Mouse (Mus musculus): ENCODE results near the gene Olfr824. TPM values are rescaled to one million over a fixed set of nuclear protein-coding genes. Genes with fewer than 3 reads are reported as not detected.
"Not testable (repeated sequence)": the region's sequence is repeated elsewhere in the genome, so short reads cannot be mapped to it uniquely, and the experiment has no call there.

Olfr824 gene
- not detected for total RNA-seq (2021)
- long read RNA-seq, experiment 1: 0 reads
- long read RNA-seq, experiment 2: 0 reads

- not testable (repeated sequence) for DNase-seq (ENCODE audit: low spot score in 2 of 2); H3K27ac ChIP-seq; H3K4me3 ChIP-seq
These were observed at the start of gene Olfr824 for GRCm38 (mm10) chr10:130129900-130130299. Gene Olfr824, minus strand, starts transcription at chr10:130130000.

- no peak within 1 kb of the TSS for H3K4me3 ChIP-seq
- no peak within 1 kb of the TSS for H3K27ac ChIP-seq
- TF ChIP-seq CTCF (conservative IDR thresholded peaks at IDR 0.05): no peak
- DNase-seq (ENCODE audit: low spot score in 2 of 2): no peak
These were observed 36.9 kb upstream of the Olfr824 start, which contains the start of gene Olfr825 for GRCm38 (mm10) chr10:130166666-130167065. Gene Olfr825, minus strand, starts transcription at chr10:130166766.

- TF ChIP-seq CTCF (conservative IDR thresholded peaks at IDR 0.05): no peak
- Histone ChIP-seq H3K27ac (no peak overlapping the region), H3K4me3 (no peak overlapping the region)
- no peak for DNase-seq (ENCODE audit: low spot score in 2 of 2)
These were observed 35.4 kb upstream of the Olfr824 start for GRCm38 (mm10) chr10:130165196-130165595.

GRCm38 (mm10) chr10:130144121-130144520 is 14.3 kb upstream of the Olfr824 start:
- Histone ChIP-seq H3K27ac (no peak overlapping the region), H3K4me3 (no peak overlapping the region)
- no peak for DNase-seq (ENCODE audit: low spot score in 2 of 2)
- no peak for TF ChIP-seq CTCF (conservative IDR thresholded peaks at IDR 0.05)

- DNase-seq (ENCODE audit: low spot score in 2 of 2); H3K4me3 ChIP-seq; H3K27ac ChIP-seq: not testable (repeated sequence)
These were observed 12.7 kb upstream of the Olfr824 start for GRCm38 (mm10) chr10:130142481-130142880.

GRCm38 (mm10) chr10:130134811-130135210 is 5.0 kb upstream of the Olfr824 start:
- no peak for TF ChIP-seq CTCF (conservative IDR thresholded peaks at IDR 0.05)
- Histone ChIP-seq H3K27ac (no peak overlapping the region), H3K4me3 (no peak overlapping the region)
- no peak for DNase-seq (ENCODE audit: low spot score in 2 of 2)

- not testable (repeated sequence) for H3K4me3 ChIP-seq; DNase-seq (ENCODE audit: low spot score in 2 of 2); H3K27ac ChIP-seq
These were observed 13.8 kb downstream of the Olfr824 start for GRCm38 (mm10) chr10:130116045-130116444.

GRCm38 (mm10) chr10:130115283-130115682 is 14.5 kb downstream of the Olfr824 start, which contains the start of gene Olfr823:
Gene Olfr823, minus strand, starts transcription at chr10:130115383.
- H3K4me3 ChIP-seq; H3K27ac ChIP-seq; DNase-seq (ENCODE audit: low spot score in 2 of 2): not testable (repeated sequence)

- peak; percentile 66 for TF ChIP-seq CTCF (conservative IDR thresholded peaks at IDR 0.05)
- no peak for DNase-seq (ENCODE audit: low spot score in 2 of 2)
- H3K4me3 ChIP-seq: no peak overlapping the region
These were observed 33.7 kb downstream of the Olfr824 start for GRCm38 (mm10) chr10:130096104-130096503.

GRCm38 (mm10) chr10:130092838-130093440 is 36.9 kb downstream of the Olfr824 start:
- H3K4me3 ChIP-seq: no peak overlapping the region
- no peak overlapping the region for H3K27ac ChIP-seq
- peak; percentile 37 to 71 for DNase-seq (ENCODE audit: low spot score in 2 of 2)
- peak; percentile 83 for TF ChIP-seq CTCF (conservative IDR thresholded peaks at IDR 0.05)

More at GRCm38 (mm10) chr10:130096104-130096503, 33.7 kb downstream of the Olfr824 start:
- H3K27ac ChIP-seq: no peak overlapping the region

Other genes with a start within 250 kb of the Olfr824 start
- gene Olfr815, start 224.1 kb downstream of the Olfr824 start, total RNA-seq (2021): not detected
- not detected for gene Olfr816, start 214.4 kb downstream of the Olfr824 start, total RNA-seq (2021)
- gene Olfr818, start 180.9 kb downstream of the Olfr824 start, total RNA-seq (2021): not detected
- not detected for gene Olfr819, start 162.7 kb downstream of the Olfr824 start, total RNA-seq (2021)
- not detected for gene Olfr247, start 153.9 kb downstream of the Olfr824 start, total RNA-seq (2021)
- not detected for gene Gm10310, start 144.9 kb downstream of the Olfr824 start, total RNA-seq (2021)
- not detected for gene Olfr820, start 117.4 kb downstream of the Olfr824 start, total RNA-seq (2021)
- not detected for gene Olfr821, start 99.7 kb downstream of the Olfr824 start, total RNA-seq (2021)
- gene Olfr822, start 58.8 kb downstream of the Olfr824 start, total RNA-seq (2021): not detected
- not detected for gene Olfr823, start 14.6 kb downstream of the Olfr824 start, total RNA-seq (2021)
- gene Olfr825, start 36.8 kb upstream of the Olfr824 start, total RNA-seq (2021): not detected
- not detected for gene Olfr826, start 54.2 kb upstream of the Olfr824 start, total RNA-seq (2021)
- gene Olfr827, start 84.4 kb upstream of the Olfr824 start, total RNA-seq (2021): not detected
- gene Neurod4, start 150.2 kb upstream of the Olfr824 start, total RNA-seq (2021): under 1 TPM; 0.10 to 0.18 TPM
- 1 to 10 TPM; 1.6 to 1.7 TPM for gene Tespa1, start 192.9 kb upstream of the Olfr824 start, total RNA-seq (2021)